Mouse (Mus musculus) hindbrain, embryonic 10.5 days (tissue): ENCODE results near the gene Nucks1. TPM values are rescaled to one million over a fixed set of nuclear protein-coding genes. Genes with fewer than 3 reads are reported as not detected.

ENCODE experiments used
- DNase-seq: peaks from one replicate; pipeline ENCODE4 v3.0.0-alpha.2; 2017; ENCODE audit warnings: low spot score
- H3K27ac ChIP-seq: fragments of 300-500 bp; sonication (generic); 2 replicates; pipeline ENCODE4 v1.5.1; 2016; ENCODE audit warnings: mild to moderate bottlenecking, moderate library complexity
- H3K27me3 ChIP-seq: fragments of 300-500 bp; sonication (generic); 2 replicates; pipeline ENCODE4 v1.6.1; 2016; ENCODE audit warnings: mild to moderate bottlenecking; ENCODE audit not compliant: poor library complexity, insufficient read depth, severe bottlenecking
- H3K36me3 ChIP-seq: fragments of 300-500 bp; sonication (generic); 2 replicates; pipeline ENCODE4 v1.6.1; 2016; ENCODE audit warnings: mild to moderate bottlenecking, moderate library complexity
- H3K4me1 ChIP-seq: fragments of 300-500 bp; sonication (generic); replicated peaks from 2 replicates; pipeline ENCODE4 v1.6.1; 2016; ENCODE audit warnings: mild to moderate bottlenecking
- H3K4me3 ChIP-seq: fragments of 300-500 bp; sonication (generic); 2 replicates; pipeline ENCODE4 v1.5.1; 2016; ENCODE audit warnings: mild to moderate bottlenecking, moderate library complexity
- H3K9me3 ChIP-seq: fragments of 300-500 bp; sonication (generic); 2 replicates; pipeline ENCODE4 v1.6.1; 2016; ENCODE audit warnings: mild to moderate bottlenecking, moderate library complexity
- WGBS: fragments of 180-500 bp; shearing (Covaris S2); methylation state at CpG from one replicate; pipeline ENCODE4 v1.1.7; 2016; 5-methylcytosine and 5-hydroxymethylcytosine counted together
- polyA plus RNA-seq: library from polyadenylated mRNA; unstranded; fragments of >200 nt; fragmentation: Nextera tagmentation; extraction: Ambion mirVana; gene quantifications from 2 replicates; pipeline ENCODE4 v1.2.1, GENCODE M21; 2016

The Nucks1 gene
- 73.2 and 104 TPM in 2 replicates for polyA plus RNA-seq

DNA sequence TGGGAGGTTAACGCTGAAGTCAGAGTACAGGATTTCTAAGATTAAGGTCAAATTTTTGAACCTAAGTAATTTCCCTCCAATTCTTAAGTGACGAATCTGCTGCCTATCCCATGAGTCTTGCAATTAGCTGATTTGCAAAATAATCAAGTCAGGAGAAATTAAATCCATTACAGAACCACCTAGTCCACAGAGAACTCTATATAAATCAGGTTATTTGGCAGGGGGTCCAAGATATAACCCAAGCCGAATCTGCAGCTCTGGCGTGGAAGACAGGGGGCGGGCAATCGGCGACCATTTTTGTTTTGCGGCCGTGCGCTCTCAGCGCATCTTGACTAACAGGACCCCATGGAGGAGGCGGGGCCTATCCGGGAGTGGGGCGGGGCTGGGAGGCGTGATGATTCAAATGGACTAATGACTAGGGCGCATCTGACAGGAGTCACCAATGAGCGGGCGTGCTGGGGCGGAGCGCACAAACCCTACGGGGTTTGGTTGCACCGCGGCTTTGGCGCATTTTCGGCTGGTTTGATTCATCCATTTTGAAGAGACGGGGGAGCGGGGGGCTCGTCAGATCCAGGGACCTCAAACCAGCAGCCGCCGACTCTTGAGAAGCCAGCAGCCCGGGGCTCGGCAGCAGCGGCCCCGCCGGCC lies at the start of gene Nucks1:
Nucks1 (plus strand) TSS at position 534 of the 648 bp plus-strand sequence.
- Histone ChIP-seq H3K36me3 (peaks cover 27% of the 10 kb centered on the region), H3K4me3 (peak within 1 kb of the TSS; percentile 97), H3K4me1 (peaks cover 19% of the 10 kb centered on the region), H3K27me3 (peaks cover 31% of the 10 kb centered on the region), H3K9me3 (no peaks in the 10 kb centered on the region), H3K27ac (peak within 1 kb of the TSS; percentile 100)
- peak; percentile 100 for DNase-seq
- under 1% methylated on average over 35 of the region's 35 CpGs for WGBS

DNA sequence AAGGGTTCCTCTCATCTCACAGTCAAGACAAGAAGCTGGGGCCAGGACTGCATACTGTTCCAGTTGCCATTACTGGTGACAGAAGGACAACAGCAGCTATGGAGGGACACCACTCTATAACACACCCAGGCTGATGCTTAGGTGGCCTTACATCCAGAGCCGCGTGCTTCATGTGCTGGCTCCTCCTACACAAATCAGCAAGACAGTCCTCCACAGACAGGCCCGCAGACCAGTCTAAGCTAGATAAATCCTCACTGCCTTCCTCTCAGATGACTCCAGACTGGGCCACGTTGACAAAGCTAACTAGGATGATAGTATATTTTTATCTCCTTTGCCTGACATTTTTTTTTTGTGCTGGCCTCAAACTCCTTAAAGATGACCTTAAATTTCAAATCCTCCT lies 48.5 kb upstream of the Nucks1 start:
- no peak overlapping the region for H3K4me3 ChIP-seq
- DNase-seq = no peak
- no peaks in the 10 kb centered on the region for H3K36me3 ChIP-seq
- 85% methylated on average over 4 of the region's 4 CpGs for WGBS
- H3K9me3 ChIP-seq = no peaks in the 10 kb centered on the region
- no peaks in the 10 kb centered on the region for H3K27me3 ChIP-seq
- no peak overlapping the region for H3K27ac ChIP-seq
- H3K4me1 ChIP-seq = no peaks in the 10 kb centered on the region

DNA sequence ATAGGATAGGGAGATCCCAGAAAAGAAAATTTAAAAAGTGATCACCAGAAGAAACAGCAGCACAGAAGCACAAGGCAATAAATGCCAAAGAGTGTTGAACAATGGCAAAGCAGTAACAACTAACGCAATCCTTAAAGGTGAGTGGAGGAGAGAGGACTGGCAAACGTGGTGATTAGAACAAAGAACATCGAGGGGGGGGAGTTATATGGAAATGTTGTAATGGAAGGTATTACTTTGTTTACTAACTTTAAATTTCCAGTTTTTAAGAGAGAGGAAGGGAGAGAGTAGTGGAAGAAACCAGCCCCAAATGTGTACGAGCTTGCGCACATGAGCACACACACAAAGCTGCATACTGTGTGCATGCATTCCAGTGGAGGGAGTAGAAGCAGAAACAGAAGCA lies 44.7 kb upstream of the Nucks1 start:
- no peak overlapping the region for H3K27ac ChIP-seq
- H3K9me3 ChIP-seq = no peaks in the 10 kb centered on the region
- H3K27me3 ChIP-seq = peaks cover 13% of the 10 kb centered on the region
- H3K4me1 ChIP-seq = peaks cover 9% of the 10 kb centered on the region
- H3K4me3 ChIP-seq = no peak overlapping the region
- no peak for DNase-seq
- H3K36me3 ChIP-seq = no peaks in the 10 kb centered on the region
- 79% methylated on average over 5 of the region's 5 CpGs for WGBS

DNA sequence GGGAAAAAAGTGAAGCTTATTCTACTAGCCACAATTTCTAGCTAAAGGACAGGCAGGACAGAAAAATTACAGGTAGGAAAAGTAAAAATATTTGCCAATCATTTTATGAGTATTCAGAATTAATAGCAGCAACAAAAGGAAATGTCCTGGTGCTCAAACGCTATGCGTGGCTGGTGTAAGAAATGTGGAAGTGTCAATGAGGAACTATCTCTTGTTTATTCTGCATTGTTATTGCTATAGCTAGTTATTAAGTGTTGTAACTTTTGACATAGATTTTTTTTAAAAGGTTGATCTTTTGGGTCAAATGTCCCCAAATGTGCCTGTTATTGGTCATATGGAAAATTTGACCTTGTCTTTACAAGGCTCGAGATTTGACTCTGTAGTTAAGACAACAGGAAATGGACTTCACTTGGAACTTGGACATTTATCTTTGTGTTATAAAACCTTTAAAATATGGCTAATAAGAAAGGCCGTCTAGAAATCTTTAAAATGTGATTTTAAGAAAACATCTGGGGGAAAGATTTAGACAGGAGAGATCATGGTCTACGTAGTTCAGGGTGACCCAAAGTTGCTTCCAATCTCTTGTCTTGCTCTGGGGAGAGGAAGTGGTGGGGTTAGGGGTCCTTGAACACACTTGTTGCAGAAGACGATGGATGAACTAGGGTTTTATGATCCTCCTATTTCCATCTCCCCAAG lies 43.9 kb upstream of the Nucks1 start:
- no peak overlapping the region for H3K27ac ChIP-seq
- peaks cover 9% of the 10 kb centered on the region for H3K4me1 ChIP-seq
- H3K27me3 ChIP-seq = peaks cover 13% of the 10 kb centered on the region
- H3K4me3 ChIP-seq = peak overlapping the region; percentile 57; the same call in 1 of the 2 replicates
- DNase-seq = no peak
- WGBS = 79% methylated on average over 6 of the region's 6 CpGs
- H3K9me3 ChIP-seq = no peaks in the 10 kb centered on the region
- H3K36me3 ChIP-seq = no peaks in the 10 kb centered on the region

DNA sequence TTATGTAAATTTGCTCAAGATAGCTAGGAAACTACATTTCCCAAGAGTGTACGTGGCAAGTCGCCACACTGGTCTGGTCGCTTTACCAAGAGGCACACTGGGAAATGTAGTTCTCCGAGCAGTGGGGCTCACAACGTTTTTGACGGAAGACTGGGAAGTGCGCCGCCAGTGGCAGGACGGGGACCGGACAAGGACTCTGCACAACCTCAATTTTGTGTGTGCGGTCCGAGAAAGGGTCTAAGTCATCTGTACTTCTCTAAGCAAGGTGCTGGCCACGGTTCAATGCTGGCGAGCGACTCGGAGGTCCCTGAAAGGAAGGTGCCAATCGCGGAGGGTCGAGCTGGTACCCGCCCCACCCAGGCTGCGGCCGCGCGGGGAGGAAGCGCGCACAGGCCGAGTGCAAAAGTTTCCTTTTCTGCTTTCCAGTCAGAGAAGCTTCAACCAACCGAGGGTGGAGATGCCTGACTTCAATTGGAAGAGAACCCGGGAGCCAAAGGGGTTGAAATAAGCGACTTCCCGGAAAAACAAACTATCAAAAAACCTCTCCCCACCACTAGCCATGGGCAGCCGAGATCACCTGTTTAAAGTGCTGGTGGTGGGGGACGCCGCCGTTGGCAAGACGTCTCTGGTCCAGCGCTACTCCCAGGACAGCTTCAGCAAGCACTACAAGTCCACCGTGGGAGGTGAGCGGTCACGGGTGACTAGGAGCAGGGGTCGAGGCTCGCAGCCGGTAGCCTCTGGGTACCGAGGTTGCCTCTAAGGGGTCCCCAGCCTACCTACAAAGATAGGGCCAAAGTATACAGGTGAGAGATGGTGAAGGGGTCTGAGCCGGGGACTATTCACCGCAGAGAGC lies 43.0 kb upstream of the Nucks1 start, which contains the start of gene Rab29:
Rab29 (plus strand) TSS at position 132 of the 853 bp plus-strand sequence.
- Histone ChIP-seq H3K9me3 (no peaks in the 10 kb centered on the region), H3K27me3 (peaks cover 13% of the 10 kb centered on the region), H3K36me3 (no peaks in the 10 kb centered on the region), H3K4me1 (peaks cover 9% of the 10 kb centered on the region), H3K4me3 (peak within 1 kb of the TSS; percentile 57), H3K27ac (peak within 1 kb of the TSS; percentile 56)
- DNase-seq = peak; percentile 89
- 1% methylated on average over 46 of the region's 46 CpGs for WGBS

DNA sequence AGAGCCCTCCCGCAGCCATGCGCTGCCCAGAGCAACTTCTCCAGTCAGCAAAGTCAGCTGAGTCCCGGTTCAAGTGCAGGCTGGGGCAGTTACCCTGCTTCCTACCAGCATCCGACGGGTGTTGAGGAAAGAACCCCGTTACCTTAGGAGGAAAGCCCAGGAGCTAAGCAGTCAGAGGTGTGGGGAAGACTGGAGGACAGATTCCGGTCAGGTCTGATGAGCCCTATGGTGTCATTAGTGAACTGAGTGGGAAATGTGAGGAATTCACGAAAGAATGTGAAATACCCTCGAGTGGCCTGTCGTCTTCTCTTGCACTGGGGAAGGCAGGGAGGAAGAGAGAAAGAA lies 42.4 kb upstream of the Nucks1 start:
- 28% methylated on average over 10 of the region's 10 CpGs for WGBS
- Histone ChIP-seq H3K27ac (peak overlapping the region; percentile 56), H3K36me3 (no peaks in the 10 kb centered on the region), H3K9me3 (no peaks in the 10 kb centered on the region), H3K27me3 (peaks cover 13% of the 10 kb centered on the region), H3K4me3 (peak overlapping the region; percentile 57), H3K4me1 (peaks cover 9% of the 10 kb centered on the region)
- DNase-seq = no peak

DNA sequence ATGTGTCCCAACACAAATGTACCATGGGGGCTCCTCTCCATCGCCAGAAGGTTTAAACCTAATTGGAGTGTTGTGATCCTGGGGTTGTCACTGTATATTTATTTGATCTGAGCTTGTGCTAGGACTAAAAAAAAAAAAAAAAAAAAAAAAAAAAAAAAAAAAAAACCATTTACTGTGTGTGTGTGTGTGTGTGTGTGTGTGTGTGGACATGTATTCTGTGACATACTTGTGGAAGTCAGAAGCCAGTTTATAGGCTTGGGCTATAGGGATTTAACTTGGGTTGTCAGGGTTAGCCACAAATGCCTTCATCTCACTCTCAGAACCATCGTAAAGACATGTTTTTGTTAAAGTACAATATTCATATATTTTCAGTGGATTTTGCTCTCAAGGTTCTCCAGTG lies 40.8 kb upstream of the Nucks1 start:
- Histone ChIP-seq H3K4me3 (no peak overlapping the region), H3K27me3 (peaks cover 13% of the 10 kb centered on the region), H3K36me3 (no peaks in the 10 kb centered on the region), H3K4me1 (peaks cover 9% of the 10 kb centered on the region), H3K9me3 (no peaks in the 10 kb centered on the region), H3K27ac (no peak overlapping the region)
- DNase-seq = no peak
- WGBS = 95% methylated on average over 2 of the region's 2 CpGs

DNA sequence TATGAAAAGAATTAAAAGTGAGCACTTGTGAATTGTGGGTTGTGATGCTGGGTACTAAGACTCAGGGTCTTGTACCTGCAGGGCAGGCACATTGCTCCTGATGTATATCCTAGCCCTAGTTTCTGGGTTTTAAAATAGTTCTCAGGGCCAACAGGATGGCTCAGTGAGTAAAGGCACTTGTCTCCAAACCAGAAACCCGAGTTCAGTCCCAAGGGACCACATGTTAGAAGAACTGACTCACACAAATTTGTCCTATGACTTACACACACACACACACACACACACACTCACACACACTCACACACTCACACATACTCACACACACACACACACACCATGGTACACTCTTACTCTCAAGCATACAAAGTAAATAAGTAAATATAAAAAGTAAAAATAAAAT lies 37.5 kb upstream of the Nucks1 start:
- Histone ChIP-seq H3K27me3 (peaks cover 10% of the 10 kb centered on the region), H3K27ac (no peak overlapping the region), H3K36me3 (no peaks in the 10 kb centered on the region), H3K4me1 (peaks cover 4% of the 10 kb centered on the region), H3K4me3 (no peak overlapping the region), H3K9me3 (no peaks in the 10 kb centered on the region)
- WGBS = 59% methylated on average over 1 of the region's 1 CpGs
- DNase-seq = no peak

DNA sequence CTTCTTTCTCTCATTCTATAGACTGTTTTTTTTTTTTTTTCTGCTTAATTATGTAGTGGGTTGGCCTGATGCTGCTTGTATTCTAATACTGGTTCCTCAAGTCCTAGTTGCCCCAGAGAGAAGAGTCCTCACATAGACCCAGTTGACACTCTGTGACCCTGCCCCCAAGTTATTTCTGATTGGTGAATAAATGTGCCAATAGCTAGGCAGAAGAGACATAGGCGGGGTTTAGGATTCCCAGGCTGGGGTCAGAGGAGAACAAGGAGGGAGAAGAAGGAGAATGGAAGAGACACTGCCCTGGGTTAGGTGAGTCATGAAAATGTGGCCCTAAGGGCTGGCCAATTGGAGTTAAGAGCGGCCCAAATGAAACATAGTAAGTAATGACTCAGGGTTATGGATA lies 30.5 kb upstream of the Nucks1 start:
- H3K4me3 ChIP-seq = no peak overlapping the region
- H3K27ac ChIP-seq = no peak overlapping the region
- H3K4me1 ChIP-seq = peaks cover 13% of the 10 kb centered on the region; the same call in 1 of the 2 replicates
- DNase-seq = no peak
- no peaks in the 10 kb centered on the region for H3K27me3 ChIP-seq
- 71% methylated on average over 2 of the region's 2 CpGs for WGBS
- H3K9me3 ChIP-seq = no peaks in the 10 kb centered on the region
- no peaks in the 10 kb centered on the region for H3K36me3 ChIP-seq

DNA sequence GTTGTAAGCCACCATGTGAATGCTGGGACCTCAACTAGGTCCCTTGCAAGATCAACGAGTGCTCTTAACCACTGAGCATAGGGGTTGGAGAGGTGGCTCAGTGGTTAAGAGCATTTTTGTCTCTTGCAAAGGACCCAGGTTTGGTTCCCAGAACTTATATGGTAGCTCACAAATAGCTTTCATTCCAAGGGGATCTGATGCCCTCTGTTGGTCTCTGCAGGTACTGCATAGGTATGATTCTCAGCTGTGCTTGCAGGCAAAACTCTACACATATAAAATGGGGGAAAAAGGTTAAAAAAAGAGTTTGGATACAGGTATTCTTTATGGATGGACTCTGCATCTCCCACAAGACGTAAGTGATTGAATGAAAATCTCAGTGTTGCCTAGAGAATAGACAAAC lies 27.5 kb upstream of the Nucks1 start:
- no peaks in the 10 kb centered on the region for H3K9me3 ChIP-seq
- DNase-seq = peak; percentile 6
- 63% methylated on average over 2 of the region's 2 CpGs for WGBS
- no peaks in the 10 kb centered on the region for H3K27me3 ChIP-seq
- peaks cover 18% of the 10 kb centered on the region; the same call in 1 of the 2 replicates for H3K4me1 ChIP-seq
- no peak overlapping the region for H3K27ac ChIP-seq
- no peak overlapping the region for H3K4me3 ChIP-seq
- no peaks in the 10 kb centered on the region for H3K36me3 ChIP-seq

DNA sequence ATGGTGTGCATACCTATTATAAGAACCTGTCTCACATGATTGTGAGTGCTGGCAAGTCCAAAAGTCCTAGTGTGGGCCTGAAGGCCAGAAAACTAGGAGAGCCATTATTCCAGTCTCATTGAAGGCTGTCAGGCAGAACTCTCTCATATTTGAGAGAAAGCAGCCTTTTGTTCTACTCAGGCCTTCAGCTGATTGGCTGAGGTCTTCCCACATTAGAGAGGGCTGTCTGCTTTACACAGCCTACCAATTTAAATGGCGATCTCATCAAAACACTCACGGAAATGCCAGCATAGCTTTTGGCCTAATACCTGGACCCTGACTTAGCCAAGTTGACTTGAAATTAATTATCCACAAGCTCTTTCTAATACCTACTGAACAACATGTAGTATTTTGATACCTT lies 24.2 kb upstream of the Nucks1 start:
- WGBS = 72% methylated on average over 2 of the region's 2 CpGs
- peaks cover 18% of the 10 kb centered on the region; the same call in 1 of the 2 replicates for H3K4me1 ChIP-seq
- no peaks in the 10 kb centered on the region for H3K9me3 ChIP-seq
- no peak overlapping the region for H3K27ac ChIP-seq
- DNase-seq = no peak
- no peaks in the 10 kb centered on the region for H3K36me3 ChIP-seq
- H3K4me3 ChIP-seq = no peak overlapping the region
- no peaks in the 10 kb centered on the region for H3K27me3 ChIP-seq

DNA sequence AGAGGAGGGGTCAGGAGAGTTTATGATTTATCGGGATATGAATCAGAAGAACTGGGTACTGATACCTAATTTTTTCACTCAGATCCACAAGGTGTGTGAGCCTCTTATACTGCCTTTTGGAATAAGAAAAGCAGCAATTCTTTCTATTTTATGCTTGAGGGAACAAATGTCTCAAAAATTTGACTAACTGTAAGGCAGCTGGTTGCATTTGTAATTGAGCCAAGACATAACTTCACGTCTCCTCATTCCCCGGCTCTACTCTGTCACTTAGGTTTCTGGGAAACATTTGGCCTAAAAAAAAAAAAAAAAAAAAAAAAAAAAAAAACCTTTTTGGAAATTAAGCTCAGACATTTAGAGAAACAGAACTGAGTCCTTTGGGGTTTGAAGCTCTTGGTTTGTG lies 23.7 kb upstream of the Nucks1 start:
- no peaks in the 10 kb centered on the region for H3K27me3 ChIP-seq
- WGBS = 92% methylated on average over 3 of the region's 3 CpGs
- no peak for DNase-seq
- no peak overlapping the region for H3K27ac ChIP-seq
- no peaks in the 10 kb centered on the region for H3K9me3 ChIP-seq
- no peak overlapping the region for H3K4me3 ChIP-seq
- peaks cover 17% of the 10 kb centered on the region; the same call in 1 of the 2 replicates for H3K4me1 ChIP-seq
- H3K36me3 ChIP-seq = no peaks in the 10 kb centered on the region
